Mouse (Mus musculus) cerebellum, adult 9-11 months (tissue): ENCODE measurements around the gene Mrm1.

Source experiments
- DNase-seq: peaks from one replicate; pipeline ENCODE4 v3.0.0; 2022

Mrm1 gene

DNA sequence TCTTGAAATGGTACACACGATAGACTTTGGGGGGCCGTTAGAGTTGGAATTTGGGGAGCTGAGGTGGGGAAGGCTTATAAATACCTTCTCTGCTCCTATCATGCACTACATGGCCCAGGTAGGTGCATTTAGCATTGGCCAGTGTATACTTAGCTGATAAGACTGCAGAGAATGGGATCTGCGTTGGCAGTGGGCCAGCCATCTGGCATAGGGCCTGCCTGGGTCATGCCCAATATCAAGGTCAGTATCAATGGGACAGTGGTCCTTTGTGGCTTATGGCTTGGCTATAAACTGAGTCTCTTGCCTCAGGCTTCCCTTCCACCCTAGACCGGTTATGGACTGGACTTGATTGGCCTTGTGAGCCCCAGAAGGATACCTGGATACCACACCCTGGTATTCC is 14.9 kb downstream of the Mrm1 start:
- DNase-seq: no peak

DNA sequence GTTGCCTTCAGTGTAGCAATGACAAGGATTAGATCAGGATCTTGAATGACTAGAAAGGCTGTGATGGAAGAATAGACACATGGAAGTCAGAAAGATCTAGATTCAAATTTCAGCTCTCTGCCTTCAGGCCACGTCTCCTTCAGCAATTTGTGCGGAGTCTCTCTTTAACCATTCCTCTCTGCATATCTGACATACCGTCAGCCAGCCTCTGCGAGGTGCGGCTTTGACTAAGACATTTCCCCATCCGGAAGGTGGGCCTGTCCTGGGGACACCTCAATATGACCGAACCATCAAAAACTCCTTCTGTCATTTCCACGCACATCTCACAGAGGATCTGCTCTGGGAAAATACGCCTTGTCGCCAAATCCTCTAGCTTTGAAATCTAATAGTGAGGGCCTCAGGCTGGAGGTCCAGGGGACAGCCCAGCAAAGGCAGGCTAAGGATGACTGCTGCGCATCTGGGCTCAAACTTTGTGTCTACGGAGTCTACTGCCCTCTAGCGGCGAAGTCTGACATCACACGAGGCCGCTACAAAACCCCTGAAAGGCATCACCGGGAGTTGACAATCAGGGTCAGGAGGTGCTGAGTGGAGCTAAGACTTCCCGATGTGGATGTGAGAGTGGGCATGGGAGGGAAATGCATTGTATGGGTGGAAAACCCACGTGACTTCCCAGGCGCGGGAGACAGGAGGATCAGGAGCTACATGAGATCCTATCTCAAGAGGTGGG is 21.5 kb downstream of the Mrm1 start:
- DNase-seq: peak; percentile 60

- no peak for DNase-seq
Observed at GRCm38 (mm10) chr11:84797026-84797425, 22.3 kb downstream of the Mrm1 start.

DNA sequence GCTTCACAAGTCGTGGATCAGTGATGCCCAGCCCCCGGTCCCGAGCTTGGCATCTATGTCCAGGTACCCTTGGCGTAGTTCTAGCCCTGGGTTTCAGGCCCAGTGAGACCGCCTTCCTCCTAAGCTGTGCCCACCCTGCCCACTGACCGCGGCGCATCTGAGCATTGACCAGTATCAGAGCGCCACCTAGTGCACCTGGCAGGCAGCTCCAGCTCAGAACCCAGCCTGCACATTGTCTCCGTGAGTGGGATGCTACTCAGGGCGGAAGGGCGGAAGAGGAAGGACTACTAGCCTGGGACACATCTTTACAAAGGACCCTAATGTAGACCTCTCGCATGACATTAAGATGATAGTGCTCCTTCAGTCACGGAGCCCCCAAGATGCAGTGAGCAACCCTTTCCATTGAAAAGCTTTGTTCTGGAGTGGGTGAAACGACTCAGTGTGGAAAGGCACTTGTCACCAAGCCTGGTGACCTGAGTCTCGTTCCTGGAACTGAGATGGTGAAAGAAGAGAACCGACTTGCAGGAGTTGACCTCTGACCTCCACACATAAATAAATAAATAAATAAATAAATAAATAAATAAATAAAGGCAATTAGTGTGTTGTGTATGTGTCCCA is 24.7 kb downstream of the Mrm1 start:
- DNase-seq: peak; percentile 76

DNA sequence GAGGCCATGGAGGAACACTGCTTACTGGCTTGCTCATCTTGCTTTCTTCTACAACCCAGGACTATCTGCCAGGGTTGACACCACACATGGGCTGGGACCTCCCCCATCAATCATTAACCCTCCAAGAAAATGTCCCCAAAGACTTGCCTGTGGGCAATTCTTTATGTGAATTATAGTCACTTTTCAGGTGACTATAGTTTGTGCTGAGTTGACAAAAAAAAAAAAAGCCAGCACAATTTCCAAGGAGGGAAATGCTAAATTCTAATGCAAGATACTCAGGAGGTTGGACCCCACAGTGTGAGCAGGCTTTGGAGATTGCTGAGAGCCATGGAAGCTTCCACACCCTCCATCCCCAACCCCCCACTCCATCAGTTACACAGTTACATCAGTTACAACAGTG is 25.8 kb downstream of the Mrm1 start:
- DNase-seq: no peak

- no peak for DNase-seq
Observed at GRCm38 (mm10) chr11:84790383-84790782, 28.9 kb downstream of the Mrm1 start.

DNA sequence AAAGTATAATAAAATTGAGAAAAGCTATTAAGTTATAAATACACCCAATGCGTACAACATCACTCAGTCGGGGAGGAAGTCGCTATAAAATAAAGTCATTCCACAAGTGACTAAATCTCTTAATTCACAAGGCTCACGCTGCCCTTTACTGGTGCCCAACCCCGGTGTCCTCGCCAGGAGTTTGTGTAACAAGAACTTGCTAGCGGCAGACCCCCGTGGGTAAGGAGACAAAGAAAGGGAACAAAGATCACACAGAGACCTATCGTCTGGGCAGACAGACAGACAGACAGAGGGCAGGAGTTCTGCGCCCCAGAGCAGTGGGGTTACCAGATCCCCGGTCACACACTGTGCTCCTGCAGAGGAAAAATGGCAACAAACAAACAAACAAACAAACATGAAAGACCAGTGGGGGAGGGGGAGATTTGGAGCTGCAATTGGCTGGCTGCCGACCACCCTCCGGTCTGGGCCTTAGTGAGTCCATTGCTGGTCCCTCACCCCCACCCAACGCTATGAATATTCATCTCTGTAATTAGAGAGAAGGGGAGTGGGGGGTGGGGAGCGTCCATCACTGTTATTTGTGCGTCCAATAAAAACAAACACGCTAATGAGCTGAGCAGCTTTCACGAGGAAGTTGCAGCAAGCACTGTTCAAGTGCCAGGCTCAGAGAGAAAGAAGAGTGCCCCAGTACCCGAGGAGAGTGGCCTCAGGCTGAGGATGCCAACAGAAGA is 39.0 kb downstream of the Mrm1 start:
- no peak for DNase-seq

DNA sequence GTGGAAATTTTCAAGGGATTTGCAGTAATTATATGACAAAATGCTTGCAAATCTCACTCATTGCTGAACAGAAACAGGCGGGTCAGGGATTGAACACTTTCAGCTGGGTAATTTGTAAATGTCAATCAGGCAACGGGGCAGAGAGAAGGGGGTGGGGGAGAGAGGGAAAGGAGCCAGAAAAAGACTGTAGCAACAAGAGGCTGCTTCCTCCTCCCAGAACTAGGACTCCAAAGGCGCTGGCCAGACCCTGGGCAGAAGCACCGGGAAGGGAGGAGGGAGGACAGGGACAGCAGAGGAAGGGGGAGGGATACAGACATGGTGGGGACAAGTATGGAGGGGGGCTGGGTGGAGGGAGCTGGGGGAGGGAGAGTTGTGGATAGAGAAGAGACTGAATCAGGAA is 43.8 kb downstream of the Mrm1 start:
- DNase-seq: no peak

DNA sequence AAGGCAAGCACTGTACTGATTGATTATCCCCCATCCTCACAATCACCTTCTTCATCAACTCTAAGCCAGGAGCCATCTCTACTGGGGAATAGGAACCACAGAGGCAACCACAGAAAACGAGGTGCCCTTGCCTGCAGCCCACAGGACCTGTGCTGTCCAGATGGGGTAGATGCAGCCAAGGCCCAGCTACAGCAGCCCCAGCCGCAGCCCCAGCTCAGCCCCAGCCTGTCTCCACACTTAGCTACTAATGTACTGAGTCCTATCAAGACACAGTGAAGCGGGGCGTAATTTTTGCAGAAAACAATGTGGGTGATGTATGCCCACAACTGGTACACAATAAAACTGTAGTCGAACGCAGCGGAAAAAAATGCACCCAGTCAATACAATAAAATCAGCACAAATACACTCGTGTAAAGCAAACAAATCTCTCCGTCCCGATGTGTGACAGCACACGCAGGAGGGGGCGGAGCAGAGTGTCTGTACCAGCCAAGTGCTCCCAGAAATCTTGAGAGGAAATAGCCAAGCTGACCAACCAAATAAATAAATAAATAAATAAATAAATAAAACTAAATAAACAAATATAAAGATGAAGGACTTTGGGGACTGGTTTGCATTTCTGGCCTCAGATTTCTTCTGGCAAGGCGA is 44.3 kb downstream of the Mrm1 start:
- no peak for DNase-seq

DNA sequence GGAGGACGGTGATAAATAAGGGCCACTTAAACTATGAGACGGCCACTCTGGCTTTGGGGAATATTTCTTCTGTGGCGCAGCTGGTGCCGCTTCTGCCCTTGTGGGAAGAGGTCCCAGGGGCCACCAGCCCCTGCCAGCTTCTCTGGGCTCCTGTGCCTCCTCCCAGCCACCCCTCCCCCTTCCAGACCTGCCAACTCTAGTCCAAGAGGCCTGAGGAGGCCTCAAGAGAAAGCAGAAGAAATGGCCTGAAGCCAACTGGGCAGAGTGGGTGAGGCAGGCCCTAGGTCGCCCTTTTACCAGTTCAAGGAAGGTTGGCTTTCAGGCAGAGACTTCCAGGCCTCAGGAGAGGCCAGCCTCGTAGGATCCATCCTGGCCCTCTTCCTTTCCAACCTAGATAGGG is 51.4 kb downstream of the Mrm1 start:
- DNase-seq: no peak

- no peak for DNase-seq
Observed at GRCm38 (mm10) chr11:84765125-84765524, 54.2 kb downstream of the Mrm1 start.

DNA sequence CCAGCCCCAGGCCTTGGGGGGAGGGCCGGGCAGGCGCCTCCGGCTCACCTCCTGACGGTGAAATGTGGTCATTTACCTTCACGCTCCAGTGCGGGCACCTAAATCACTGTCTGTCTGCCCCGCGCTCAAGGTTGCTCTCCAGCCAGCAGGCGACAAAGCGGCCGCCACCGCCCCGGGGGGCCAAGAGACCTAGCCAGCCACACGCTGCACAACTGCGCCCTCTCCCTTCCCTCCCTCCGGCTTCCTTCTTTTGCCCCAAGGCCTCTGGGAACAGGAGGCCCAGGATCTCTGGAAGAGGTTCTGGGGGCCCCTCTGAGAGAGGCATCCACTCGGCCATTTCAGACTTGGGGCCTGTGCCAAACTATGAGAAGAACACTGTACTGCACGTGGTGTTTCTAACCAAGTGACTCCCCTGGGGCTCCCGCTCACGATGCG is 54.8 kb downstream of the Mrm1 start:
- DNase-seq: peak; percentile 54

GRCm38 (mm10) chr11:84764116-84764515 is 55.2 kb downstream of the Mrm1 start:
- DNase-seq: no peak
